Mouse (Mus musculus): ENCODE measurements at regions not wholly inside any gene's neighbourhood (a gene's known extent, or its start where the extent isn't known, plus 50 kb on each side); places are given as distances from the start of the nearest gene placed in this dataset.

DNA sequence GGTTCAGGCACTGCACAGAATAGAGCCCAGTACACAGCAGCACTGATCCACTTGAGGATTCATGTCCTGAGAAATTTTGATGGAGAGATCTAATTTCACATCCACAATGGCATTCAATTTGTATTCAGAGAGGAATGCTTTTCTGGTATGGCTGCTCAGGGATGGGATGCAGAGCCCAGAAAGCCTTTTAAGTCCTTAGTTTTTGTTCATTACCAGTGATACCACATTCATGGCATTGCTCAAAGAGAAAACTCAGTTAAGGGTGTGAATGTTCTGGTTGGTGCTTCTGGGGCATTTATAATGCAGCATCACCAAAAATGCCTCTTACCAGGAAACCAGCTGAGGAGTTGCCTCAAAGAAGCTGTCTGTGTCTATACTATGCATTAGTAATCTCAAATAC, 151.5 kb upstream of the Mmadhc start:
- no peak for TF ChIP-seq CTCF (IDR thresholded peaks at IDR 0.05; ENCODE audit: low read depth)
- no peak for TF ChIP-seq EP300 (IDR thresholded peaks at IDR 0.05; ENCODE audit: low read depth)
